Mouse (Mus musculus): ENCODE measurements around the gene Islr. TPM values are rescaled to one million over a fixed set of nuclear protein-coding genes. Genes with fewer than 3 reads are reported as not detected.
A peak's percentile ranks its signal among the peaks of the same experiment; 100 is the strongest.

Islr gene
- polyA plus RNA-seq, 2 experiments, result 143 to 493 TPM

DNA sequence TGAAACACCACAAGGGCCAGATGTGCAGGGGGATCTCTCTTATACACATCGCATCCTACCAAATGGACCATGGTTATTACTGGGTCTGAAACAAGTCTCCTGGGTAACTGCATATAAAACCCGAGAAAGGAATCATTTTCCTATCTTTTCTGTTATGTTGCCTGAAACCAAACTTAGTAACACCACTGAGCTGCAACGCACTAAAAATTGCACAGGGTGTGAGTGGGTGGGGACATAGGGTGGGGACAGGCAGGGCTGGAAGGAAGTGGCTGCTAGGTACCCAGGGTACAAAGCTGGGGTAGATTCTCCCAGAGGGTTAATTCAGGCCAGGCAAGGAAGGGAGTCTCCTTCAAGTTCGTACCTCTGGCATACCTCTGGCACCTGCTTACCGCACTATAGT lies 38.6 kb upstream of the Islr start:
- Histone ChIP-seq H3K9me3 (ENCODE audit: control insufficient read depth, low read length) (no peaks in the 10 kb centered on the region), H3K27me3 (ENCODE audit: control insufficient read depth, insufficient read depth, low read length) (no peaks in the 10 kb centered on the region), H3K4me2 (replicated peaks; ENCODE audit: low read depth, low read length, severe bottlenecking) (no peak overlapping the region), H3K9ac (ENCODE audit: low read depth, low read length, severe bottlenecking) (no peak overlapping the region), H3K36me3 (ENCODE audit: control insufficient read depth, insufficient read depth, low read length) (peaks cover 7% of the 10 kb centered on the region), H3K4me3 (replicated peaks; ENCODE audit: low read length) (no peak overlapping the region), H3K4me1 (ENCODE audit: control insufficient read depth, insufficient read depth, low read length) (peaks cover 24% of the 10 kb centered on the region), H3K27ac (replicated peaks; ENCODE audit: low read depth, low read length) (no peak overlapping the region)
- no peak for TF ChIP-seq POLR2A (IDR thresholded peaks at IDR 0.05; ENCODE audit: borderline replicate concordance, extremely low read depth, insufficient read depth, insufficient read length)
- 62% methylated on average over 5 of the region's 5 CpGs for WGBS
- no peak for DNase-seq (ENCODE audit: low spot score)
- ATAC-seq (ENCODE audit: low FRiP score, low read depth), result no peak

DNA sequence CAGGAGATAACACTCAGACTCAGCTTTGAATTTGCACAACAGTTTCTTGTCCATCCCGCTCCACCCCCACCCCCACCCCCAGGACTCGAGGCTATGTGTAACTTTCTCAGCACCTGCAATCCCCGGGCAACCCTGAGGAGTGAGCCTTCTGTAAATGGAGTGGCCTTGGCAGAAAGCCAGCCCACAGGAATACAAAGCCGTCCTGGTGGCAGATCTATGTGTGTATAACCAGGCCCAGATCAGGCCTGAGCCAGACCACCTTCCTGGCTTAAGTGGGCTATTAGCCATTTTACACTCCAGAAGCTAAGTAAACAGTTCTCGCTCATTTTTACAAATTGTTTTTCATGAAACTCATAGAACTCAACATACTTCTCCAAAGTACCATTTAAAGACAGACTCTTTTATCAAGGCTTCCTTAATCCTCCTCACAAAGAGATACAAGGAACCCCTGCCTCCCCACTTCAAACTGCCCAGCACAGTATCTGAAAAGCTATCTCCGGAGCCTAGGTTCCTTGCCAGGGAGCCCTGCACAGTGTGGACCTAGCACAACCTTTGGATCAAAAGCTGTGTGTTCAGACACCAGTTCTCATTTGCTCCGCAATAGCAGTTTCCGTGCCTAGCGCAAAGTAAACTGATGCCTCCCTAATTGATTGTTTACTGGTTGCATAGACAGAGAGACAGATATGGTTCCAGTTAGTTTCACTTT lies 37.8 kb upstream of the Islr start:
- H3K27ac ChIP-seq (replicated peaks; ENCODE audit: low read depth, low read length), result 0 out of 2 replicates have a peak overlapping the region, but pooled peaks have one; percentile 46
- H3K4me3 ChIP-seq (replicated peaks; ENCODE audit: low read length), result no peak overlapping the region
- no peaks in the 10 kb centered on the region for H3K9me3 ChIP-seq (ENCODE audit: control insufficient read depth, low read length)
- H3K4me2 ChIP-seq (replicated peaks; ENCODE audit: low read depth, low read length, severe bottlenecking), result 0 out of 2 replicates have a peak overlapping the region, but pooled peaks have one; percentile 8
- peak overlapping the region; percentile 0; the same call in 1 of the 2 replicates for H3K9ac ChIP-seq (ENCODE audit: low read depth, low read length, severe bottlenecking)
- 33% methylated on average over 9 of the region's 9 CpGs for WGBS
- DNase-seq (ENCODE audit: low spot score) (peak; percentile 57), ATAC-seq (ENCODE audit: low FRiP score, low read depth) (no peak)
- H3K36me3 ChIP-seq (ENCODE audit: control insufficient read depth, insufficient read depth, low read length), result peaks cover 7% of the 10 kb centered on the region
- H3K27me3 ChIP-seq (ENCODE audit: control insufficient read depth, insufficient read depth, low read length), result no peaks in the 10 kb centered on the region
- TF ChIP-seq POLR2A (IDR thresholded peaks at IDR 0.05; ENCODE audit: borderline replicate concordance, extremely low read depth, insufficient read depth, insufficient read length), result no peak
- H3K4me1 ChIP-seq (ENCODE audit: control insufficient read depth, insufficient read depth, low read length), result peaks cover 18% of the 10 kb centered on the region

DNA sequence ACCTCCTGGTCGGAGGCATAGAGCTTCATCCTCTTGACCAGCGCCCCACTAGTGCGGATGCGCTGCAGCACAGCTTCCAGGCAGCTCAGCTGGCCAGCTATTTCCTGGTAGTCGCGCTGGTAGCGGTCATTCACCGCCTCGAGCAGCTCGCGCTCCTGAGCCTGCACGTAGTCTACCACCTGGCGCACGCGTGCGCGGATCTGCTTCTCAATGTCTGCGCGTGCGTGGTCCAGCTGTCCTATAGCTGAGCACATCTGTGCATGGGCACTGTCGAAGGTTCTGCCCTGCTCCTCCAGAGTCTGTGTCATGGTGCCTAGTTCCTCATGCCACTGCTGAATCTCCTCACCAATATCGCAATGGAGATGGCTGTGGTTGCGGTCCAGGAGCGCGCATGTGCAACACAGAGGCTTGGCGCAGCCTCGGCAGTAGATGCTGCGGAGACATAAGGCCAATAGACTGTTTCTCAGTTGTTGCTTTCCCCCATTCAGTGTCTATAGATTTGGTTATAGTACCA lies 30.5 kb upstream of the Islr start:
- no peak for DNase-seq (ENCODE audit: low spot score)

DNA sequence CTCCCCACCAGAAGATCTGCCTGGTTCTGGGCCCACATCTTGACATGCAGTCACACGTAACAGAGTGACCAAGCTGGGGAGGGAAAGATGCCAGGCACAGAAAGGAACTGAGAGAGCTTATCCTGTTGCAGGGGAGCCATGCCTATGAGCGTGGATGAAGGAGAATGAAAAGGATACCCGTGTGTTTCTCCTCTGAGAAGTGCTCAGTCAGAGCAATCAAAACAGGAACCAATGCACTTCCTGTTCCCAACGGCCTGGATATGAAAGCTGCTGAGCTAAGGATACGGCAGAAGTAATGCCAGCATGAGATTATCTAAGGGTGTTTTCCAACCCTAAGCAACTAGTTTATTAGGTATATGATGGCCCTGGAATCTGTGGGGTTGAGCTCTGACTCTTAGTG lies 28.3 kb upstream of the Islr start:
- Histone ChIP-seq H3K9ac (ENCODE audit: low read depth, low read length, severe bottlenecking) (no peak overlapping the region), H3K9me3 (ENCODE audit: control insufficient read depth, low read length) (no peaks in the 10 kb centered on the region), H3K27ac (replicated peaks; ENCODE audit: low read depth, low read length) (peak overlapping the region; percentile 10; the same call in 1 of the 2 replicates), H3K36me3 (ENCODE audit: control insufficient read depth, insufficient read depth, low read length) (peaks cover 60% of the 10 kb centered on the region), H3K27me3 (ENCODE audit: control insufficient read depth, insufficient read depth, low read length) (no peaks in the 10 kb centered on the region), H3K4me3 (replicated peaks; ENCODE audit: low read length) (no peak overlapping the region), H3K4me1 (ENCODE audit: control insufficient read depth, insufficient read depth, low read length) (peaks cover 8% of the 10 kb centered on the region; the same call in 1 of the 2 replicates), H3K4me2 (replicated peaks; ENCODE audit: low read depth, low read length, severe bottlenecking) (no peak overlapping the region)
- TF ChIP-seq POLR2A (IDR thresholded peaks at IDR 0.05; ENCODE audit: borderline replicate concordance, extremely low read depth, insufficient read depth, insufficient read length), result no peak
- ATAC-seq (ENCODE audit: low FRiP score, low read depth) (no peak), DNase-seq (ENCODE audit: low spot score) (no peak)
- 50% methylated on average over 5 of the region's 5 CpGs for WGBS

More for the DNA sequence above, 30.5 kb upstream of the Islr start:
- Histone ChIP-seq H3K36me3 (ENCODE audit: control insufficient read depth, insufficient read depth, low read length) (peaks cover 38% of the 10 kb centered on the region), H3K27ac (replicated peaks; ENCODE audit: low read depth, low read length) (no peak overlapping the region), H3K9ac (ENCODE audit: low read depth, low read length, severe bottlenecking) (no peak overlapping the region), H3K27me3 (ENCODE audit: control insufficient read depth, insufficient read depth, low read length) (no peaks in the 10 kb centered on the region), H3K4me2 (replicated peaks; ENCODE audit: low read depth, low read length, severe bottlenecking) (no peak overlapping the region), H3K4me1 (ENCODE audit: control insufficient read depth, insufficient read depth, low read length) (peaks cover 8% of the 10 kb centered on the region; the same call in 1 of the 2 replicates), H3K9me3 (ENCODE audit: control insufficient read depth, low read length) (no peaks in the 10 kb centered on the region), H3K4me3 (replicated peaks; ENCODE audit: low read length) (no peak overlapping the region)
- WGBS, result 96% methylated on average over 28 of the region's 28 CpGs
- no peak for ATAC-seq (ENCODE audit: low FRiP score, low read depth)
- no peak for TF ChIP-seq POLR2A (IDR thresholded peaks at IDR 0.05; ENCODE audit: borderline replicate concordance, extremely low read depth, insufficient read depth, insufficient read length)

DNA sequence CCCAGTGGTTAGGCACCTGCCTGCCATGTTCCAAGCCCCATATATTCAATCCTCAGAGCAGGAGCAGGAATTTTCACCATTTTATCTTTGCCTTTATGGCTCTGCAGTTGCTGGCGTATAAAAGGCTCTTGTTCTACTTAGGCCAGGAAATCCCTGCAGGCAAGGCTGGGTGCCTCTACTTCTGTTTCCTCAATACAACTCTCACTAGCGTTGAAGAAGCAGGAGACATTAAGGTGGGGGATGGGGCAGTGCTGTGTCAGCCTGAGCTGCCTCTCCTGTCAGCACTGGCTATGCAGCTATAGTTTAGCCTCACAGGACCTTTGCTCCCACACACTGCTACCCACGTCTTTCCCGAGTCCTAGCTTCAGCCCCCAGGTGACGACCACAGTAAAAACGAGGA lies 27.6 kb upstream of the Islr start:
- no peak for TF ChIP-seq POLR2A (IDR thresholded peaks at IDR 0.05; ENCODE audit: borderline replicate concordance, extremely low read depth, insufficient read depth, insufficient read length)
- Histone ChIP-seq H3K9ac (ENCODE audit: low read depth, low read length, severe bottlenecking) (no peak overlapping the region), H3K4me2 (replicated peaks; ENCODE audit: low read depth, low read length, severe bottlenecking) (no peak overlapping the region), H3K36me3 (ENCODE audit: control insufficient read depth, insufficient read depth, low read length) (peaks cover 63% of the 10 kb centered on the region), H3K27ac (replicated peaks; ENCODE audit: low read depth, low read length) (0 out of 2 replicates have a peak overlapping the region, but pooled peaks have one; percentile 33), H3K4me1 (ENCODE audit: control insufficient read depth, insufficient read depth, low read length) (peaks cover 8% of the 10 kb centered on the region; the same call in 1 of the 2 replicates), H3K9me3 (ENCODE audit: control insufficient read depth, low read length) (no peaks in the 10 kb centered on the region), H3K27me3 (ENCODE audit: control insufficient read depth, insufficient read depth, low read length) (no peaks in the 10 kb centered on the region), H3K4me3 (replicated peaks; ENCODE audit: low read length) (no peak overlapping the region)
- no peak for DNase-seq (ENCODE audit: low spot score)
- WGBS, result 44% methylated on average over 6 of the region's 6 CpGs
- ATAC-seq (ENCODE audit: low FRiP score, low read depth), result no peak

All from limb, embryonic 14.5 days (tissue).